In genomic region chr19:6288236-6288894, GRCm38 (mm10) we compare ENCODE assay signal across 9 mouse cellular contexts. TPM values are rescaled to one million over a fixed set of nuclear protein-coding genes. Genes with fewer than 3 reads are reported as not detected.
DNase-seq lines count a peak whose midpoint lies in the region; ATAC-seq and TF ChIP-seq lines count a peak whose summit lies in the region.
"Had no signal": no experiment of that assay in that cellular context is flagged by ENCODE, and none has a peak within 500 bp of the region (broad histone marks: within the 10 kb centered on the region; RNA-seq: fewer than 3 reads in every experiment).

No protein-coding gene starts in this region.

- no peak for TF ChIP-seq EP300 in liver, postnatal 0 days (IDR thresholded peaks at IDR 0.05; ENCODE audit: low read depth)
- TF ChIP-seq EP300 in liver, embryonic 14.5 days (IDR thresholded peaks at IDR 0.05; ENCODE audit: low read depth): no peak

- no peak for TF ChIP-seq CTCF in liver, postnatal 0 days (IDR thresholded peaks at IDR 0.05; ENCODE audit: low read depth)
- no peak for TF ChIP-seq CTCF in liver, embryonic 14.5 days (IDR thresholded peaks at IDR 0.05; ENCODE audit: low read depth)

- H3K4me1 ChIP-seq in forebrain, embryonic 10.5 days: peaks cover 20% of the 10 kb centered on the region
- H3K4me1 ChIP-seq in forebrain, embryonic 15.5 days: no peaks in the 10 kb centered on the region
- H3K4me1 ChIP-seq in liver, embryonic 12.5 days: peaks cover 95% of the 10 kb centered on the region
- peaks cover 65% of the 10 kb centered on the region for H3K4me1 ChIP-seq in liver, postnatal 0 days (ENCODE audit: insufficient read depth)
- peaks cover 70 to 78% of the 10 kb centered on the region in 2 experiments for H3K4me1 ChIP-seq in liver, embryonic 14.5 days (replicated peaks; ENCODE audit: control insufficient read depth in 2 of 2, insufficient read depth in 2 of 2, low read length in 1 of 2)

- 80% methylated on average over 13 of the region's 13 CpGs for WGBS in forebrain, embryonic 10.5 days
- 78% methylated on average over 13 of the region's 13 CpGs for WGBS in forebrain, embryonic 15.5 days
- WGBS in liver, embryonic 12.5 days (ENCODE audit: insufficient replicate concordance): 69% methylated on average over 13 of the region's 13 CpGs
- 74% methylated on average over 13 of the region's 13 CpGs for WGBS in liver, postnatal 0 days (ENCODE audit: insufficient replicate concordance)
- 68% methylated on average over 13 of the region's 13 CpGs for WGBS in liver, embryonic 14.5 days (ENCODE audit: insufficient replicate concordance)

- H3K4me3 ChIP-seq in forebrain, embryonic 10.5 days: no peak overlapping the region
- no peak overlapping the region for H3K4me3 ChIP-seq in forebrain, embryonic 15.5 days
- H3K4me3 ChIP-seq in liver, embryonic 12.5 days: no peak overlapping the region
- H3K4me3 ChIP-seq in liver, postnatal 0 days (ENCODE audit: low read depth, low read length): no peak overlapping the region
- no peak overlapping the region for H3K4me3 ChIP-seq in liver, embryonic 14.5 days (ENCODE audit: insufficient read depth in 1 of 2, low read depth in 2 of 2, low read length in 2 of 2)

- no peak overlapping the region for H3K4me2 ChIP-seq in forebrain, embryonic 15.5 days (replicated peaks)
- peak overlapping the region; percentile 18; the same call in 1 of the 2 replicates for H3K4me2 ChIP-seq in liver, embryonic 12.5 days
- no peak overlapping the region for H3K4me2 ChIP-seq in liver, postnatal 0 days (ENCODE audit: low read depth, low read length)
- H3K4me2 ChIP-seq in liver, embryonic 14.5 days (ENCODE audit: low read depth): no peak overlapping the region

- no peak for DNase-seq in forebrain, embryonic 10.5 days (ENCODE audit: extremely low spot score, low spot score)
- no peak for DNase-seq in liver, postnatal 0 days
- DNase-seq in heart, adult 9 months (ENCODE audit: low spot score in 2 of 2): peak; percentile 65 to 79
- DNase-seq in liver, embryonic 14.5 days (ENCODE audit: low read depth in 3 of 3, low spot score in 3 of 3): no peak
- no peak for DNase-seq in ovary, postnatal 36 days (ENCODE audit: low spot score)
- DNase-seq in kidney, adult 9 months: no peak
- DNase-seq: adrenal gland, postnatal 36 days had no signal

- no peaks in the 10 kb centered on the region for H3K9me3 ChIP-seq in forebrain, embryonic 10.5 days
- H3K9me3 ChIP-seq in forebrain, embryonic 15.5 days: no peaks in the 10 kb centered on the region
- no peaks in the 10 kb centered on the region for H3K9me3 ChIP-seq in liver, embryonic 12.5 days (replicated peaks)
- H3K9me3 ChIP-seq in liver, postnatal 0 days (ENCODE audit: low read length): no peaks in the 10 kb centered on the region
- H3K9me3 ChIP-seq in liver, embryonic 14.5 days (ENCODE audit: control insufficient read depth, low read length): no peaks in the 10 kb centered on the region

- no peak overlapping the region for H3K9ac ChIP-seq in forebrain, embryonic 15.5 days (replicated peaks)
- H3K9ac ChIP-seq in liver, embryonic 12.5 days: 0 out of 2 replicates have a peak overlapping the region, but pooled peaks have one; percentile 2
- H3K9ac ChIP-seq in liver, postnatal 0 days (replicated peaks): no peak overlapping the region
- no peak overlapping the region for H3K9ac ChIP-seq in liver, embryonic 14.5 days (replicated peaks)

- H3K27me3 ChIP-seq in forebrain, embryonic 10.5 days (ENCODE audit: poor library complexity, severe bottlenecking): no peaks in the 10 kb centered on the region
- no peaks in the 10 kb centered on the region for H3K27me3 ChIP-seq in forebrain, embryonic 15.5 days
- no peaks in the 10 kb centered on the region for H3K27me3 ChIP-seq in liver, embryonic 12.5 days (replicated peaks)
- no peaks in the 10 kb centered on the region for H3K27me3 ChIP-seq in liver, postnatal 0 days (ENCODE audit: insufficient read depth, low read length)
- no peaks in the 10 kb centered on the region for H3K27me3 ChIP-seq in liver, embryonic 14.5 days (ENCODE audit: control insufficient read depth, insufficient read depth, low read length)

- no peak for ATAC-seq in forebrain, embryonic 15.5 days (replicated peaks)
- ATAC-seq in liver, embryonic 12.5 days: no peak
- no peak for ATAC-seq in liver, postnatal 0 days
- no peak for ATAC-seq in liver, embryonic 14.5 days (ENCODE audit: insufficient read depth)

- H3K36me3 ChIP-seq in forebrain, embryonic 10.5 days (replicated peaks): peaks cover 91% of the 10 kb centered on the region
- peaks cover 23% of the 10 kb centered on the region for H3K36me3 ChIP-seq in forebrain, embryonic 15.5 days
- H3K36me3 ChIP-seq in liver, embryonic 12.5 days: peaks cover 89% of the 10 kb centered on the region
- H3K36me3 ChIP-seq in liver, postnatal 0 days (replicated peaks; ENCODE audit: insufficient read depth, low read length): peaks cover 21% of the 10 kb centered on the region
- peaks cover 30% of the 10 kb centered on the region for H3K36me3 ChIP-seq in liver, embryonic 14.5 days (replicated peaks; ENCODE audit: control insufficient read depth, insufficient read depth, low read depth)

- H3K27ac ChIP-seq in forebrain, embryonic 10.5 days: peak overlapping the region; percentile 33; the same call in 1 of the 2 replicates
- H3K27ac ChIP-seq in forebrain, embryonic 15.5 days (replicated peaks): no peak overlapping the region
- H3K27ac ChIP-seq in liver, embryonic 12.5 days: peak overlapping the region; percentile 67
- no peak overlapping the region for H3K27ac ChIP-seq in liver, postnatal 0 days (ENCODE audit: low read depth)
- H3K27ac ChIP-seq in liver, embryonic 14.5 days: peak overlapping the region; percentile 4

RNA-seq across cellular contexts. Expression of gene Ehd1, which starts 11.8 kb away (rescaled TPM):
- polyA plus RNA-seq in forebrain, embryonic 10.5 days (2016; fragmentation: Nextera tagmentation; extraction: Ambion mirVana): 76.8 and 82.1 TPM in 2 replicates
- 88.1 TPM in 2 replicates for polyA plus RNA-seq in forebrain, embryonic 15.5 days (2015; fragmentation: Nextera tagmentation; extraction: Ambion mirVana)
- polyA plus RNA-seq in liver, embryonic 12.5 days (2016; fragmentation: Nextera tagmentation; extraction: Ambion mirVana): 85.4 and 91.9 TPM in 2 replicates
- 36.4 and 36.9 TPM in 2 replicates for polyA plus RNA-seq in liver, postnatal 0 days (2015; fragmentation: Nextera tagmentation; extraction: Ambion mirVana)
- polyA plus RNA-seq in liver, embryonic 14.5 days (2012; rRNA removed): 65.3 and 81.6 TPM in 2 replicates
- 38.0 and 49.6 TPM in 2 replicates for polyA plus RNA-seq in liver, embryonic 14.5 days (2014; fragmentation: Nextera tagmentation; extraction: Ambion mirVana)

RNA-seq across cellular contexts. Expression of gene Cdc42bpg, which starts 17.9 kb away (rescaled TPM):
- 0.23 and 0.24 TPM in 2 replicates for polyA plus RNA-seq in forebrain, embryonic 10.5 days (2016; fragmentation: Nextera tagmentation; extraction: Ambion mirVana)
- 0.31 and 0.67 TPM in 2 replicates for polyA plus RNA-seq in forebrain, embryonic 15.5 days (2015; fragmentation: Nextera tagmentation; extraction: Ambion mirVana)
- 0.20 TPM in 2 replicates for polyA plus RNA-seq in liver, embryonic 12.5 days (2016; fragmentation: Nextera tagmentation; extraction: Ambion mirVana)
- 0.27 and 0.35 TPM in 2 replicates for polyA plus RNA-seq in liver, postnatal 0 days (2015; fragmentation: Nextera tagmentation; extraction: Ambion mirVana)
- 2.0 and 2.1 TPM in 2 replicates for polyA plus RNA-seq in liver, embryonic 14.5 days (2012; rRNA removed)
- polyA plus RNA-seq in liver, embryonic 14.5 days (2014; fragmentation: Nextera tagmentation; extraction: Ambion mirVana): 0.32 and 0.33 TPM in 2 replicates

RNA-seq across cellular contexts. Expression of gene Men1, which starts 46.4 kb away (rescaled TPM):
- polyA plus RNA-seq in forebrain, embryonic 10.5 days (2016; fragmentation: Nextera tagmentation; extraction: Ambion mirVana): 115 and 130 TPM in 2 replicates
- 94.6 and 97.7 TPM in 2 replicates for polyA plus RNA-seq in forebrain, embryonic 15.5 days (2015; fragmentation: Nextera tagmentation; extraction: Ambion mirVana)
- 48.6 and 49.4 TPM in 2 replicates for polyA plus RNA-seq in liver, embryonic 12.5 days (2016; fragmentation: Nextera tagmentation; extraction: Ambion mirVana)
- polyA plus RNA-seq in liver, postnatal 0 days (2015; fragmentation: Nextera tagmentation; extraction: Ambion mirVana): 10.0 and 11.1 TPM in 2 replicates
- polyA plus RNA-seq in liver, embryonic 14.5 days (2012; rRNA removed): 19.9 and 20.4 TPM in 2 replicates
- 12.5 and 13.5 TPM in 2 replicates for polyA plus RNA-seq in liver, embryonic 14.5 days (2014; fragmentation: Nextera tagmentation; extraction: Ambion mirVana)

RNA-seq across cellular contexts. Expression of gene Atg2a, which starts 46.9 kb away (rescaled TPM):
- 11.1 and 11.4 TPM in 2 replicates for polyA plus RNA-seq in forebrain, embryonic 10.5 days (2016; fragmentation: Nextera tagmentation; extraction: Ambion mirVana)
- 9.7 and 10.1 TPM in 2 replicates for polyA plus RNA-seq in forebrain, embryonic 15.5 days (2015; fragmentation: Nextera tagmentation; extraction: Ambion mirVana)
- polyA plus RNA-seq in liver, embryonic 12.5 days (2016; fragmentation: Nextera tagmentation; extraction: Ambion mirVana): 7.1 and 8.2 TPM in 2 replicates
- polyA plus RNA-seq in liver, postnatal 0 days (2015; fragmentation: Nextera tagmentation; extraction: Ambion mirVana): 3.4 and 3.8 TPM in 2 replicates
- polyA plus RNA-seq in liver, embryonic 14.5 days (2012; rRNA removed): 5.0 and 5.4 TPM in 2 replicates
- polyA plus RNA-seq in liver, embryonic 14.5 days (2014; fragmentation: Nextera tagmentation; extraction: Ambion mirVana): 4.1 and 4.4 TPM in 2 replicates

RNA-seq across cellular contexts. Expression of gene Map4k2, which starts 52.6 kb away (rescaled TPM):
- 12.6 and 14.5 TPM in 2 replicates for polyA plus RNA-seq in forebrain, embryonic 10.5 days (2016; fragmentation: Nextera tagmentation; extraction: Ambion mirVana)
- 12.7 and 14.1 TPM in 2 replicates for polyA plus RNA-seq in forebrain, embryonic 15.5 days (2015; fragmentation: Nextera tagmentation; extraction: Ambion mirVana)
- 9.2 and 9.3 TPM in 2 replicates for polyA plus RNA-seq in liver, embryonic 12.5 days (2016; fragmentation: Nextera tagmentation; extraction: Ambion mirVana)
- 5.6 and 5.7 TPM in 2 replicates for polyA plus RNA-seq in liver, postnatal 0 days (2015; fragmentation: Nextera tagmentation; extraction: Ambion mirVana)
- 15.9 and 17.6 TPM in 2 replicates for polyA plus RNA-seq in liver, embryonic 14.5 days (2012; rRNA removed)
- polyA plus RNA-seq in liver, embryonic 14.5 days (2014; fragmentation: Nextera tagmentation; extraction: Ambion mirVana): 3.0 and 3.7 TPM in 2 replicates

Comparison
In these comparisons a context has a peak if more than half of its experiments do, and no peak if none do; other contexts are left out.
1. H3K27ac ChIP-seq: peak in forebrain, embryonic 10.5 days (single experiment), liver, embryonic 12.5 days (single experiment) and liver, embryonic 14.5 days (single experiment); none in forebrain, embryonic 15.5 days (single experiment) and liver, postnatal 0 days (single experiment).
2. DNase-seq: peak in heart, adult 9 months (2 of 2); none in forebrain, embryonic 10.5 days (single experiment), liver, postnatal 0 days (single experiment), liver, embryonic 14.5 days (0 of 3), ovary, postnatal 36 days (single experiment) and kidney, adult 9 months (single experiment).